Mouse (Mus musculus): ENCODE measurements at regions not wholly inside any gene's neighbourhood (a gene's known extent, or its start where the extent isn't known, plus 50 kb on each side); places are given as distances from the start of the nearest gene placed in this dataset.

GRCm38 (mm10) chr11:111450811-111451494, 385.0 kb downstream of the Kcnj2 start:
- Histone ChIP-seq H3K36me3 (ENCODE audit: control insufficient read depth, insufficient read depth, low read length) (no peaks in the 10 kb centered on the region), H3K4me2 (ENCODE audit: low read depth, low read length) (no peak overlapping the region), H3K9me3 (ENCODE audit: control insufficient read depth, low read length) (no peaks in the 10 kb centered on the region), H3K4me1 (ENCODE audit: control insufficient read depth, insufficient read depth, low read length) (no peaks in the 10 kb centered on the region), H3K27ac (ENCODE audit: low read length) (no peak overlapping the region), H3K27me3 (replicated peaks; ENCODE audit: control insufficient read depth, insufficient read depth, low read length) (no peaks in the 10 kb centered on the region), H3K4me3 (ENCODE audit: low read length) (no peak overlapping the region), H3K9ac (ENCODE audit: low read depth, low read length) (no peak overlapping the region)
- WGBS, result 67% methylated on average over 3 of the region's 3 CpGs
- no peak for ATAC-seq

GRCm38 (mm10) chr11:111460046-111460445, 394.1 kb downstream of the Kcnj2 start:
- Histone ChIP-seq H3K36me3 (ENCODE audit: control insufficient read depth, insufficient read depth, low read length) (no peaks in the 10 kb centered on the region), H3K4me2 (ENCODE audit: low read depth, low read length) (no peak overlapping the region), H3K9ac (ENCODE audit: low read depth, low read length) (no peak overlapping the region), H3K27me3 (replicated peaks; ENCODE audit: control insufficient read depth, insufficient read depth, low read length) (no peaks in the 10 kb centered on the region), H3K4me3 (ENCODE audit: low read length) (no peak overlapping the region), H3K27ac (ENCODE audit: low read length) (no peak overlapping the region), H3K9me3 (ENCODE audit: control insufficient read depth, low read length) (no peaks in the 10 kb centered on the region), H3K4me1 (ENCODE audit: control insufficient read depth, insufficient read depth, low read length) (no peaks in the 10 kb centered on the region)
- ATAC-seq, result no peak
- WGBS, result 87% methylated on average over 10 of the region's 10 CpGs

GRCm38 (mm10) chr11:111484981-111485380, 419.0 kb downstream of the Kcnj2 start:
- H3K4me3 ChIP-seq (ENCODE audit: low read length), result no peak overlapping the region
- no peak for ATAC-seq
- no peak overlapping the region for H3K9ac ChIP-seq (ENCODE audit: low read depth, low read length)
- no peaks in the 10 kb centered on the region for H3K9me3 ChIP-seq (ENCODE audit: control insufficient read depth, low read length)
- H3K27me3 ChIP-seq (replicated peaks; ENCODE audit: control insufficient read depth, insufficient read depth, low read length), result no peaks in the 10 kb centered on the region
- H3K4me2 ChIP-seq (ENCODE audit: low read depth, low read length), result no peak overlapping the region
- H3K27ac ChIP-seq (ENCODE audit: low read length), result no peak overlapping the region
- H3K4me1 ChIP-seq (ENCODE audit: control insufficient read depth, insufficient read depth, low read length), result no peaks in the 10 kb centered on the region
- WGBS, result 74% methylated on average over 6 of the region's 6 CpGs
- no peaks in the 10 kb centered on the region for H3K36me3 ChIP-seq (ENCODE audit: control insufficient read depth, insufficient read depth, low read length)

- no peaks in the 10 kb centered on the region for H3K27me3 ChIP-seq (replicated peaks; ENCODE audit: control insufficient read depth, insufficient read depth, low read length)
- H3K9ac ChIP-seq (ENCODE audit: low read depth, low read length), result no peak overlapping the region
- no peak overlapping the region for H3K4me2 ChIP-seq (ENCODE audit: low read depth, low read length)
- no peaks in the 10 kb centered on the region for H3K36me3 ChIP-seq (ENCODE audit: control insufficient read depth, insufficient read depth, low read length)
- no peak overlapping the region for H3K27ac ChIP-seq (ENCODE audit: low read length)
- no peak overlapping the region for H3K4me3 ChIP-seq (ENCODE audit: low read length)
- no peak for ATAC-seq
- H3K9me3 ChIP-seq (ENCODE audit: control insufficient read depth, low read length), result no peaks in the 10 kb centered on the region
- no peaks in the 10 kb centered on the region for H3K4me1 ChIP-seq (ENCODE audit: control insufficient read depth, insufficient read depth, low read length)
- WGBS, result 57% methylated on average over 4 of the region's 4 CpGs
These were observed 446.5 kb downstream of the Kcnj2 start for GRCm38 (mm10) chr11:111512471-111512870.

- Histone ChIP-seq H3K4me2 (ENCODE audit: low read depth, low read length) (no peak overlapping the region), H3K27ac (ENCODE audit: low read length) (no peak overlapping the region), H3K4me3 (ENCODE audit: low read length) (no peak overlapping the region), H3K27me3 (replicated peaks; ENCODE audit: control insufficient read depth, insufficient read depth, low read length) (no peaks in the 10 kb centered on the region), H3K9ac (ENCODE audit: low read depth, low read length) (no peak overlapping the region), H3K36me3 (ENCODE audit: control insufficient read depth, insufficient read depth, low read length) (no peaks in the 10 kb centered on the region), H3K9me3 (ENCODE audit: control insufficient read depth, low read length) (no peaks in the 10 kb centered on the region), H3K4me1 (ENCODE audit: control insufficient read depth, insufficient read depth, low read length) (no peaks in the 10 kb centered on the region)
- no peak for ATAC-seq
- 66% methylated on average over 8 of the region's 8 CpGs for WGBS
These were observed 456.8 kb downstream of the Kcnj2 start for GRCm38 (mm10) chr11:111522716-111523115.

GRCm38 (mm10) chr11:111523465-111523864, 457.5 kb downstream of the Kcnj2 start:
- no peak overlapping the region for H3K4me3 ChIP-seq (ENCODE audit: low read length)
- H3K4me2 ChIP-seq (ENCODE audit: low read depth, low read length), result no peak overlapping the region
- no peak overlapping the region for H3K9ac ChIP-seq (ENCODE audit: low read depth, low read length)
- H3K4me1 ChIP-seq (ENCODE audit: control insufficient read depth, insufficient read depth, low read length), result no peaks in the 10 kb centered on the region
- 56% methylated on average over 8 of the region's 8 CpGs for WGBS
- ATAC-seq, result no peak
- H3K27ac ChIP-seq (ENCODE audit: low read length), result no peak overlapping the region
- H3K36me3 ChIP-seq (ENCODE audit: control insufficient read depth, insufficient read depth, low read length), result no peaks in the 10 kb centered on the region
- no peaks in the 10 kb centered on the region for H3K9me3 ChIP-seq (ENCODE audit: control insufficient read depth, low read length)
- H3K27me3 ChIP-seq (replicated peaks; ENCODE audit: control insufficient read depth, insufficient read depth, low read length), result no peaks in the 10 kb centered on the region

- Histone ChIP-seq H3K4me1 (ENCODE audit: control insufficient read depth, insufficient read depth, low read length) (no peaks in the 10 kb centered on the region), H3K9ac (ENCODE audit: low read depth, low read length) (no peak overlapping the region), H3K36me3 (ENCODE audit: control insufficient read depth, insufficient read depth, low read length) (no peaks in the 10 kb centered on the region), H3K4me3 (ENCODE audit: low read length) (no peak overlapping the region), H3K27ac (ENCODE audit: low read length) (no peak overlapping the region), H3K4me2 (ENCODE audit: low read depth, low read length) (no peak overlapping the region), H3K9me3 (ENCODE audit: control insufficient read depth, low read length) (no peaks in the 10 kb centered on the region), H3K27me3 (replicated peaks; ENCODE audit: control insufficient read depth, insufficient read depth, low read length) (no peaks in the 10 kb centered on the region)
- no peak for ATAC-seq
- 85% methylated on average over 6 of the region's 6 CpGs for WGBS
These were observed 460.2 kb downstream of the Kcnj2 start for GRCm38 (mm10) chr11:111526010-111526742.

GRCm38 (mm10) chr11:111529591-111529990, 463.6 kb downstream of the Kcnj2 start:
- Histone ChIP-seq H3K4me2 (ENCODE audit: low read depth, low read length) (no peak overlapping the region), H3K9me3 (ENCODE audit: control insufficient read depth, low read length) (no peaks in the 10 kb centered on the region), H3K36me3 (ENCODE audit: control insufficient read depth, insufficient read depth, low read length) (no peaks in the 10 kb centered on the region), H3K4me3 (ENCODE audit: low read length) (no peak overlapping the region), H3K27ac (ENCODE audit: low read length) (no peak overlapping the region), H3K27me3 (replicated peaks; ENCODE audit: control insufficient read depth, insufficient read depth, low read length) (no peaks in the 10 kb centered on the region), H3K9ac (ENCODE audit: low read depth, low read length) (no peak overlapping the region), H3K4me1 (ENCODE audit: control insufficient read depth, insufficient read depth, low read length) (no peaks in the 10 kb centered on the region)
- WGBS, result 78% methylated on average over 9 of the region's 9 CpGs
- no peak for ATAC-seq

GRCm38 (mm10) chr11:111530912-111531311, 464.9 kb downstream of the Kcnj2 start:
- no peaks in the 10 kb centered on the region for H3K27me3 ChIP-seq (replicated peaks; ENCODE audit: control insufficient read depth, insufficient read depth, low read length)
- 60% methylated on average over 3 of the region's 3 CpGs for whole genome bisulfite sequencing
- no peak overlapping the region for H3K4me3 ChIP-seq (ENCODE audit: low read length)
- no peak for ATAC-seq
- no peak overlapping the region for H3K9ac ChIP-seq (ENCODE audit: low read depth, low read length)
- no peak overlapping the region for H3K4me2 ChIP-seq (ENCODE audit: low read depth, low read length)
- H3K27ac ChIP-seq (ENCODE audit: low read length), result no peak overlapping the region
- H3K9me3 ChIP-seq (ENCODE audit: control insufficient read depth, low read length), result no peaks in the 10 kb centered on the region
- H3K4me1 ChIP-seq (ENCODE audit: control insufficient read depth, insufficient read depth, low read length), result no peaks in the 10 kb centered on the region
- H3K36me3 ChIP-seq (ENCODE audit: control insufficient read depth, insufficient read depth, low read length), result no peaks in the 10 kb centered on the region

All from intestine, embryonic 16.5 days (tissue).